Mouse (Mus musculus) natural killer cell, adult 2 months (primary cell): ENCODE results near the gene Tenm4.

Experiments
- DNase-seq, 2 experiments: peaks; one replicate each; pipeline ENCODE4 v3.0.0; 2022; ENCODE audit warnings: low spot score in 2 of 2

Tenm4 gene

DNA sequence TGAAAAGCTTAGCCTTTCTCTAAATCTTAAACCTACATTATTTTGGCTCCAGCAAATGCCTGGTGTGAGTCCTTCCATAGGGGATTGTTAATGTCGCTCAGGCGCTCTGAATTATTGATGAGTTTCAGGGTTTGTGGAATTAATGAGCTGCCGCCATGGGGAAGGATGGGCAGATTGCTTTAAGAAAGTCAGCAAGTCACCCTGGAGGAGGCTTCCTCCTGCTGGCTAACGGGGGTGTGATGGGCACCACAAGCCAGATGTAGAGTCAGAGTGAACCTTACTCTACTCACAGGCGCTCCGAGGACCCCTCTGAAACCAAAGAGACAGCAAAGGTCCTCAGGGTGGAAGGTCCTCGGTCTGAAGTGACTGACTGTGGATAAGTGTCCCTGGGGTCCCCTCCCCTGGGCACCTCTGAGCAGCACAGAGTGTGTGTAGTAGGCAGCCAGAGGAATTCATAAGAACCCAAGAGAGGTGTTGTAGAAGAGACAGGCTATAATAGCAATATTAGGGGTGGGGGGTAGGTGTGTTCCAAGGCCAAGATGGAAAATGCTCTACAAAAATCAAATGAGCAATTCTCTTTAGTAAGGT lies 637.1 kb downstream of the Tenm4 start:
- DNase-seq, result no peak

DNA sequence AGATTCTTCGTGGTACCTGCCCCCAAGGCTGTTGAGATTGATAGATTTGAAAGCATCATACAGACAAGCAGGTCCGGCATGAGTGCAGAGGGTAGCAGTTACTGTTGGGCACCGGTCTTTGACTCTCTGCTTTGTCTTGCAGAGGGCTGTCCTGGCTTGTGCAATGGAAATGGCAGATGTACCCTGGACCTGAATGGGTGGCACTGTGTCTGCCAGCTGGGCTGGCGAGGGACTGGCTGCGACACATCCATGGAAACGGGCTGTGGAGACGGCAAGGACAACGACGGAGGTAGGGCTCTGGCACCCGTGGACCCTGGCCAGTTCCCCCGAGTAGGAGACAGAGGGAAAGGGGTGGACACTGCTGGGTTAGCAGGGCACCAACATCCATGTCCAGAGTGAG lies 640.6 kb downstream of the Tenm4 start:
- no peak for DNase-seq

DNA sequence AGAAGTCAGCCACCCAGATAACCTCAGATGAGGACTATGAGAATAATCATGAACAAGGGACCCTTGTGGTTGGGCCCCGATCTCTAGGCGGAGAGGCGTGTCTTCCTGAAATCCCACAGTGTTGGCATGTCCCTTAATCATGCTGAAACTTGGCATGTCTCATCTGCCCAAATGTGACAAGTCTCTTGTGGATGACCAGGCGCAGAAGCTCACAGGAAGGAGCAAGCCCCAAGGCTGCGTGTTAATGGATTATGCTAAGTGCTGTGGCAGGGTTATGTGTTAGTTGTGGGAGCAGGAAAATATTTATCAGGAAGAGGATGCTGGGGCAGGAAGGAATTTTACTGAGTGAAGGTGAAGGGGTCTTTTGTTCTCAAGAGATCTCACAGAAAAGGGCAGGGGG lies 642.0 kb downstream of the Tenm4 start:
- no peak for DNase-seq

DNA sequence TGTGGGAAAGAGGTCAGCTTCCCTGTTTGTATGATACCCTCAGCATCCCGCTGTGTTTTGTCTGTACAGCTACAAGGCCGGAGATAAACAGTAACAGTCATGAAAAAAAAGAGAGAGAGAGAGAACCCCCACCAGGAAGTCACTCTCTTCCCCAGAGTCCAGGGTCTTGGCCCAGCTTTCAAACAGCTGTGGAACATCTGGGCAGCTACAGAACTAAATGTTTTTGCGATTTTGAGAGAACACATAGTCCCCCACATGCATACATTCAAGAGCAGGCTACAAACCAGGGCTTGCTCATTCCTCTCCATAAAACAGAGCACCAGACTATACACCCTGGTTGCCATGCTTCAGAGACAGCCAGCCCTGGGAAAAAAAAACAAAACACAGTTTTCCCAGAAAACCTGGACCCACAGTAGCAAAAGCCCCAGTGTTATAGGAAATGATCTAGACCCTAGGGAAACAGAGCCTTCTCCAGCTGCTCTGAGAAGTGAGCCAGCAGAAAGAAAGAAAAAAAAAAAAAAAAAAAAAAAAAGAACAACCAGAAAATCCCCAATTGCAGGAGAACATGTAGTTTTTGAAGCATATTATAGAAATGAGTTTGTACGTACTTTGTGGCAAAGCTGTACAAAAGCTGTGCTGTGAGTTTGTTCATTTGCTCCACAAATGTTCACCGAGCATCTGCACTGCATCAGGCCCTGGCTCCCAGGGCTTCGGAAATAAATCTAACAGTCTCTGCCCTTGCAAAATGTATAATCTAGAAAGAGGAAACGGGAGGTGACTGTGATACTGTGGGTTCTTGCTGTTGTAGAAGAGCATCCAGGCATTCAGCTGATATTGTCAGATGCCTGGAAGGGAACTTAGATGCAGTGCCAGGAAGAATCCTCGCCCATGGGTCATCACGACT lies 642.7 kb downstream of the Tenm4 start:
- no peak for DNase-seq

DNA sequence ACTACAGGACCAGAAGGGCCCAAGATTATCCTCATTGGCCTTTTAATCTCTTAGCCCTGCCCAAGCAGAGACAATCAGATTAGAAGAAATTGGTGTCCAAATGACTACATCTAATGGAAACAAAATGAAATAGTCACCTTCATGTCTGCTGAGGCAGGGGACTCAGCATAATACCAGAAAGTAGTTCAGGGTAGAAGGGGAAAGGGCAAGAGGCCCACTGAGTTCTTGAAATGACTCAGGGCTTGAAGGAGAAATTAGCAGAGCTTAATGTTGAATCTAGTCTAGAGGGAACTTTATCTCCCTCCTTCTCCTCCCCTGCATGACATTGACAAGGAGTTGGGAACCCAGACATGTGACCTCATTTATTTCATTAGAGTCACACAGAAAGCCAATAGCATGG lies 643.5 kb downstream of the Tenm4 start:
- DNase-seq, result no peak

DNA sequence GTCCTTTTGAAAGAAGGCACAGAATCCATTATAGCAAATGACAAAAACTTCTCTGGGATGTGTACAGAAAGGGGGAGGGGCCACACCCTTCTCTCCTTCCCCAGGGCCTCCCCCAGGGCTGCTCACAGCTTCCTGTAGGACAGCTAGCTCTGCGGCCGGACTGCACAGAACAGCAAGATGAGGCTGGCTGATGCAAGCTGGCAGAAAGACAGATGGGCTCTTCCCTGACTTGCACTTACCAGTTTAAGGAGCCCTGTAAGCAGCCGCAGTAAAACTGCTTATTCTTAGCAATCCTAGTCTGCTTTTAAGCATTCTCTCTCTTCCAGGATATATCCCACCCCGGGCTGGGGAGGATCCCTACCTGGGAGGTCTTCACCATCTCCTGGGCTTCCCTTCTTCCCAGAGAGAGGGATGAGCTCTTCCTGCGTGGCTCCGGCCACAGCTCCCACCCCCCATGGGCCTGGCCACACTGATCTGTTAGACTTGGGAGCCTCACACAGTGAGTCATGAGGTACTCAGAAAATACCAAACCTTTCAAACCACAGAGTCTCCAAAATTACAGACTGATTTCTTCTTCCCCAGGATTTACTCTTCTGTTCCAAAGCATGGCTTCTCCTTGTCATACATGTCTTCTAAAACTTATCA lies 646.1 kb downstream of the Tenm4 start:
- DNase-seq, result no peak

DNA sequence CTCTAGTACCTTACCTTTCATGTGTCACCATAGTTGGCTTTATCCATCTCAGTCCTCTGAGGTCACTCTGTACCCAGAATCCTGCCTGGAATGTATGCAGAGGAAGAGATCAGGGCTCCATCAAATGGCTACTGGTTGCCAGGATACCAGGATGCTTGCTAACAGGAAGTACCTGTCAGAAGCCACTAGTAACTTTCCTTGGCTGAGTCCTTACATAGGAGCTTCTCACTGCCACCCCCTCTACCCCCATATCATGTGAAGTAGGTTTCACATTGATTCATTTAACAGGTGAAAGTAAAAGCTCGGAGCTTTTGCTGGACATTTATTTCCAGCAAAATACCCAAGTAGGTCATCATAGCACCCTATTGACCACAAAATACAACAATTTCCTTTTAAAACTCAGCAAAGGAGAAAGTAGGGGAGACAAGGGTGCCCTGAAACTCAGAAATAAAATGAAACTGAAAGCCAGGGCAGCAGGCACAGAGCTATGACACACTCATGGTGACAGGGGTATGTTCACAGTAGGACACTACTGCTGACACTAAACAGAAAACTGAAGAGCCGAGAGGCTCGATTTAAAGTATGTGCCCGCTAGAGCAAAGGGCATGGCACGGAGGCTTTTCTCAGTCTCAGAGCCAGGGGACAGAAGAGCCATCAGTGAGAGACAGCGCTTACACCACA lies 647.3 kb downstream of the Tenm4 start:
- no peak for DNase-seq

DNA sequence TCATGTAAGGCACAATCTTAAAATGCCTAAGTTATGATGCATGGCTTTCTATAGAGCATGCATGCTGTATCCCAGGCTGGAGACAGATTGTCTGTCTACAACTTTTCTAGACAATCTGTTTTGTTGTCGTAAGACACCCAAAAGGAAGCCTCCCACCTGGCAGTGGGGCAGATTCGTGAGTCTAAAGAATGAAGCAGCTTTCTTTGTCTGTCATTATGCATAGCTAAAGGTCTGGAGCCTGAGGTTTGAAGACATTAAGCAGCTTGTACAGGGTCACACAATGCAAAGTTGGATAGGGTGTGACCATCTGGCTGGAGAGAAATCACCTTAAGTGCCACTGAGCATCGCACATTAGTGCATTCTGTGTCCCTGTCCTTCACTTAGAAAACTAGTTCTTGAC lies 648.5 kb downstream of the Tenm4 start:
- DNase-seq, result no peak

DNA sequence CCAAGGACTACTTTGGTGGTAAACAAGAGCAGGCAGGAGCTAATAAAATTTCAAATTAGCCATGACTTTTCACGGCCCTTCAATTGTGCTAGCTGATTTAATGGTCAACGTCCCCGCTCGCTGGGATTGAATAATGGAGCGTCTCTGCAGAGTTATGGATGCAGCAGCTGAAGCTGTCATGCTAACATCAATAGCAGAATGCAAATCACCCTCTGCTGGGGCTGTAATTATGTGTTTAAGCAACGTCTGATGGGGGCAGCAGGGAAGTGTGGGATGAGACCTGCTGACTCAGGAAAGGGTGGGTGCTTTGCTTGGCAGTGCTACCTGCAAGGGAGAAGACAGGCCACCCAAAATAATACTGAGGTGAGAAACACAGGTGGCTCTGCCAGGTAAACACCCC lies 649.3 kb downstream of the Tenm4 start:
- DNase-seq, result no peak

DNA sequence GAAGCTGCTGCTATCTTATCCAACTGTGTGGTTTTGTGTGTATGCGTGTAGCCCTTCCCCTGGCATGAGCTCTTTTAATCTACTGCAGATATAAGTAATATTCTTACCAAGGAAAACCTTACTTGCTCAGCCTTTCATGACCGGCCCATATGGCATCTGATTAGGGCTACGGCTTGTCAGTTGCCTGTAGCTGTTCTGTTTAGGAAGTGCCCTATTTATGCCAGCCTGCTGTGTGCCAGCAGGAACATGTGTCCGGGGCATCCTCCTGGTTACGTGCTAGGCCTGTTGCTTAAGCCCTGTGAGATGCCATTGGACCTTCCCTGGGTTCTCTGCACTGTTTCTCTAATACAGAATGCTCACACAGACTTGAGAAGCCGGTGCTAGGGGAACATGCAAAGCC lies 655.1 kb downstream of the Tenm4 start:
- DNase-seq, result no peak

DNA sequence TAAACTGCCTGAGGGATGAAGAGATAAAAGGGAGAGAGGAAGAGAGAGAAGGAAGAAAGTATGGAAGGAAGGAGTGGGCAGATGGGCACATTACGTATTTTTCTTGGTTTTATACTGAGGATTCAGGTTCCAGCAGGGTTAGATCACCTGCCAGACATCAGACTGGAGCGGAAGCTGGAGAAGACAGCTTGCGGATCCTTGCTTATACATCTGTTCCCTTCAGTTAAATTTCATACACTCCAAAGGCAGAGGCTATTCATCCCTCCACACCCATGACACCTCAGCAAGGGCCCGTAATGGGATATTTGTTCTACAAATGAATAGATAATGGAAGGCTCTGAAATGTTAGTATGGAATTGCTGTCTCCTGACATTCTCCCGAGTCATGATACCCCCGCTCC lies 655.6 kb downstream of the Tenm4 start:
- no peak for DNase-seq

DNA sequence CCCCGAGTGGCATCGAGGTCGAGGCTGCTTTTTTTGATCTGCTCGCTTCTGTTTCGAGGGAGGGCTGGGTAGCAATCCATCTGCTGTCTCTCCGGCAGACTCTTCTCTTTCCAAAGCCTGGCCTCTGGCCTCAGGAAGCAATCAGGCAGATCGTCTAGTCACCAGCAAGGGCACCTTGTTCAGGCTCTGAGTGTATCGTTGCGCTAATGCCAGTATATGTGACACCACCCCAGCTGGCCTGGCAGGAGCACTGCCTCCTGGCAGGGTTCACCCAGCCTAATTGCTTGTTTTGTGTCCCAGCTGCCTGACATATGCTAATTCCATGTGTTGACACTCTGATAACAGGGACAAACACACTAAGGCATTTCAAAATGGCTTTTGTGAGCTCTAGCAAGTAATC lies 661.5 kb downstream of the Tenm4 start:
- DNase-seq, result no peak

DNA sequence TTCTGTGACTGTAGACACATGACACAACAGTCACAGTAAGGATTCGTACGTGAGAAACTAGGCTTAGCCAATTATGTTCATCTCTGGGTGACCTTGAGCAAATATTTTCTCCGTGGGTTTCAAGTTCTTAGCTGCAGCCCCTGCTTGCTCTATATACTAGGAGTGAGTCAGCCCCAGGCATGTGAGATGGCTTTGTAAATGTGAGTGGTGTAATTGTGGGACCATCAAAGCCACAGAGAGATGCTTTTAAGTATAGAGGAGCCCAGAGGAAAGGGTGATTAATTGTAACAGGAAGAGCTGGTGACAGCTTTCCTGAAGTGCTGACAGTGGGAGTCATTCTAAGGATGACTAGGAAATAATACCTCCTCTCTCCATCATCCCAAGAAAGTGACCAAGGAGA lies 662.0 kb downstream of the Tenm4 start:
- DNase-seq, result no peak

DNA sequence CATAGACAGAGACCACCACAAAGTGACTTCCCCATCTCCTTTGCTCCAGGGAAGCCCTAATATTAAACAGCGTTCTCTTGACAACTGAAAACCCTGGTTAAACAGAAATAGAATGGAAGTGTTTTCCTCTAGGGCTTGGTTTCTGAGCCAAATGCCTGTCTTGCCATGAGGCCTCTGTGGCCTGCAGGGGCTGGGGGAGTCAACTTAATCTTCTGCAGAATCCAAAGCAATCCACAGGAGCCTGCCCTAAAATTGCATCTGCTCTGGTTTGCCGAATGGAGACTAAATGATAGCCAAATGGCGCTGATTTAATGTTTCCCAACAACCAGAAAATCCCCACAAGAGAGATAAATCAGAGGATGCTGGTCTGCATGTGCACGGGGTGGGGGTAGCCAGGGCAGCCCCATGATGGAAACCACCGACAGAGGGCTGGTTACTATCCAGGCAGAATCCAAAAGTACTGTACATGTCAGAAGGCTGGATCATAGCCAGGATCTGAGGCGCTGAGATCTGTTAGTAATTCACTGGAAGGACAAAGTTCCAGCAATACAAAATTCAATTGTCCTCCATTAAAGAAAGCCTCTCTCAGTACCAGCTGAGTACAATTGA lies 663.7 kb downstream of the Tenm4 start:
- DNase-seq, result no peak

DNA sequence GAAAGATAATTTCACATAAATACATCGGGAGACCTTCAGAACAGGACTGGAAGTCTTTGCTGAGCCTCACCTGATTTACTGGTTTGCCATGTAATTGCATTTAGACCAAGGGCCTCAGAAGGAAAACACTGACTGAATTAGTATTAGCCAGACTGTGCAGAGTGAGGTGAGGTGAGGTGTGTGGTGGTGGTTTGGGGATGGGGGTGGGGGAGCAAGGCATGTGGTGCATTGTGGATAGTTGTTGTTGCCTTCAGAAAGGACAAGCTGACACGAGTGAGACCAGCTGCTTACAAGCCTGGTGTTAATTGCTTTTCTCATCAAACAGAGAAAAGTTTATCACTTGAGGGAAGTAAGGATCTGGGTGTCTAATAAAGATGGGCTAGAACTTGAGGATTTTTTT lies 664.3 kb downstream of the Tenm4 start:
- DNase-seq, result no peak

DNA sequence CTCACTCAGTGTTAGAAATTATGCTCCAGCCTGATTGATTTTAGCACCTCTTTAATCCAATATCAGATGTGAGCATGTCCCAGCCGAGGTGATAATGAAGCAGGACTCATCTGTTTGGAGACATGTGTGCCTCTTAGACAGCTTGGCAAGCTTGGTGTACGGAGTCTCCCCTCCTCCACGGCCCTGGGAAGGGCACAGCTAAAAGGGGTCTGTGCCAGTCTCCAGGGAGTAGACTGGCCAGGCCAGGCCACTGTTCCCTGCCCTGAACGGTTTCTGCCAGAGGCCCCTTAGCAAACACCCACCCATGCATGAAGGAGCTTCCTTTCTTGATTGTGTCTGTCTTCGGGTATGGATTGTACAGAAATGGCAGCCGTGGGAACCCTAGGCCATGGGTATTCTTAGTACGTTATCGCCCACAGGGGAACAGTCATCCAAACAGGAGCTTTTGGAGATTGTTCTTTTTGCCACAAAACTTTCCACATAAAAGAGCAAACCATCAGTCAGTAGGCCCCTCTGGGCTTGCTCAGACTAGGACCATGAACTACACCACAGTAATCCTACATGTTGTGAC lies 667.3 kb downstream of the Tenm4 start:
- no peak for DNase-seq

DNA sequence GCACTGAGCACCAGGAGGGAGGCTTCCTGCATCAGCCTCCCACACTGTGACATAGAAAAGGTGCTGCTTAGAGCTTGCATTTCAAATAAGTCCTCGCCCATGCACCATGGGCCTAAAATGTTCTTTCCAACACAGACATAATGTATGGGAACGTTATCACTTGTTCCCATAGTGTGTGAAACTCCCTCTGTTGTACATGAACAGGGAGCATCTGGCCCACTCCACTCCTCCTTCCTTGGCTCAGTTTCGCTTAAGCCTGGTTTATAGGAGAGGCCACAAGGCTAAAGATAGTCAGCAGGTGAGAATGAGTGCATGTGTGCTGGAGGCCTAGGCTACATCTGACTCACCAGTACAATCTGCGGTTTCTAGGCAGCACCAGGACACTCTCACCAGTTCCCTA lies 667.9 kb downstream of the Tenm4 start:
- DNase-seq, result no peak

DNA sequence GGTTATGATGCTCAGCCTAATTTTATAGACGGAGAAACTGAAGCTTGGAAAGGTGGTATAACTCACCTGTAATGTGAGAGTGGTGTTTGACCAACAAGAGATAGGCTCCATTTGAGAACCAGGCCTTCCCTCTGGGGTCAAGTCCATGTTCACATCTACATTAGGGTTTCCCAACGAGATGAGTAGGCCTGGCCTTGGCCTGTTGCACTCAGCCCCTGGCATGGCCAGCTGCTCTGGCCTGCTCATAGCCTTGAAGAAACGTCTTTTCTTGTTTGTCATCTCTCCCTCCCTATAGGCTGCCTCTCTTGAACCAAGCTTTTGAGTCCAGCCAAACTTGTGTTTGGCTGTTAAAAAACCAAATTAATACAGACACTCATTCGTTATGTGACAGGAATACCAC lies 668.5 kb downstream of the Tenm4 start:
- DNase-seq, result no peak

DNA sequence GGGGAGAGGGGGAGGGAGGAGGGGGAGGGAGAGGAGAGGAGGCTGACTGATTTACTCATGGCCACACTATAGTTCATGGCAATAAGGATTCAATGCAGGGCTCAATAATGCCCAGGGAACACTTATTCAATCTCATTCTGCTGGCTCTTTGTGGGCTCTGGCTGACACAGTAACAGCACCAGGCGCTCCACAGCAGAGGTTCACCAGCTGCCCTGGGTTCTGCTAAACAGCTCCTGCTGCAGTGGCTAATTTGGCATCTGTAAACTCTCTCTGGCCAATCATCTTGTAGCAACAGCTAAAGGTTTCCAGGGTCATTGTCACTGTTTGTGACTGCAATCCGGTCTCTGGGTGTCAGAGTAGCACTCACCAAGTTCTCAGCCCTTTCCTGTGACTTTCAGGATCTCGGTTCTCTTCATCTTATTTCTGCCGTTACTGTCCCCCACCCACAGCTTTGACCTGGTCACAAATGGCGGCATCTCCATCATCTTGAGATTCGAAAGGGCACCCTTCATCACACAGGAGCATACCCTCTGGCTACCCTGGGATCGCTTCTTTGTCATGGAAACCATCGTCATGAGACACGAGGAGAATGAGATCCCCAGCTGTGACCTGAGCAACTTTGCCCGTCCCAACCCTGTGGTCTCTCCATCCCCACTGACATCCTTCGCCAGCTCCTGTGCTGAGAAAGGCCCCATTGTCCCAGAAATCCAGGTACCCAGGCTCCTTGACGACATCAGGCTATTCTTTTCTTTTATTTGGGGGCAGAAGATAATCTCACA lies 671.6 kb downstream of the Tenm4 start:
- no peak for DNase-seq

DNA sequence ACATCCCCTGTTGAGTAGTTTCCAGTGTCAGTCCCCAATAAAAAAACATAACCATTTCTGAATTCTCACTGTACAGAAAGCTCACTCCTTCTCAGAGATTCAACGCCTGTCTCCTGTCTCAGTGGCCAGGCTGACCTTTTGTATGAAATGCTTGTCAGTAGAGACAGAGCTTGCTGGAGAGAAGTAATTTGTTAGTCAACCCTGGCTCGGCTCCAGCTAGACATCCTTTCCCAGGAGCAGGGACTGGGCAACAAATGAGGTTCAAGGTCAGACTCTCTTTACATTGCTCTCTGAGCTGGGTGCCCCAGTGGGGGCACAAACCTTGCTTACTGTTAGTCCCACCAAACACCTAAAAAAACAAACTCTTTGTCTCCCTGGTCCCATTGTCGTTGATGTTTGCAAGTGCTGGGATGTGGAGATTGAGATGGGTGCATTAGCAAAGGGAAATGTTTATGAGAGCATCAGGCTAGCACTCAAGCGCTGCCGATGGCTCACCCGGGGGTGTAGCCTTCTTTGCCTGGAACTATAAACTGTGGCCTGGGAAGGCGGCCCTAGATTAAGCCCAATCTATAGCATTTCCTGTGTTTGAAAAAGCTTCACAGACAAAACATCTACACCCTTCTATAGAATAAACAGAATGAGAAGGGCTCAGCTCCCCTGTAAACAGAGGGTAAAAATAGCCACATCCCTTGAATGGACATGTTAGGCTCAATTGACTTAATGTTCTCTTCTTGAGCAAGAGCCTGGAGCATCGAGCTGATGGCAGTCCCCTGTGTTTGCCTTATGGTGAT lies 673.3 kb downstream of the Tenm4 start:
- no peak for DNase-seq
